Mouse (Mus musculus) embryonic stem cell, embryonic (primary cell): Measurements from ENCODE around the gene H2-DMb2.

ENCODE experiments used
- CTCF ChIA-PET, 4 experiments: fragments of 300-600 bp in 2 of 4; fragments of 350-600 bp in 2 of 4; sonication (Branson Sonifier 250); formaldehyde crosslinking; loops; one replicate each; lab custom pipeline; 2022; ENCODE audit warnings: inconsistent platforms in 2 of 4; lab: Charles Lee
- POLR2A ChIA-PET, 4 experiments: fragments of 300-600 bp in 2 of 4; fragments of 350-600 bp in 2 of 4; sonication (Branson Sonifier 250); formaldehyde crosslinking; loops; one replicate each; lab custom pipeline; 2022; ENCODE audit warnings: antibody characterized with exemption in 4 of 4, inconsistent platforms in 1 of 4; lab: Charles Lee

Gene H2-DMb2

GRCm38 (mm10) chr17:34143033-34143432 lies at the start of gene H2-DMb2:
Gene H2-DMb2, plus strand, starts transcription at chr17:34143307.
- ChIA-PET POLR2A (interaction anchor here (0.6 to 3.3 kb wide), 4 partner anchors 24 to 526 kb away, joined by 3 to 15 read pairs (median 4); partner anchors contain the start of gene H2-DMa (in 2 of the 4)), CTCF (interaction anchor here in 2 of 4 experiments (0.6 to 0.7 kb wide), 3 partner anchors 10 to 70 kb away, joined by 3 read pairs; no protein-coding TSS in a partner anchor)

GRCm38 (mm10) chr17:34094283-34095035 lies 48.6 kb upstream of the H2-DMb2 start:
- CTCF ChIA-PET: interaction anchor here (0.6 to 4.5 kb wide), 12 partner anchors 7 to 76 kb away, joined by 3 to 37 read pairs (median 4); no protein-coding TSS in a partner anchor
- POLR2A ChIA-PET: interaction anchor here (0.6 to 21.1 kb wide), 32 partner anchors 9 to 277 kb away, joined by 3 to 604 read pairs (median 4); partner anchors contain the start of genes H2-DMa (in 3 of the 4), Rps18 (in 2 of the 4), Vps52 (in 2 of the 4) and Daxx (in 1 of the 4)

DNA sequence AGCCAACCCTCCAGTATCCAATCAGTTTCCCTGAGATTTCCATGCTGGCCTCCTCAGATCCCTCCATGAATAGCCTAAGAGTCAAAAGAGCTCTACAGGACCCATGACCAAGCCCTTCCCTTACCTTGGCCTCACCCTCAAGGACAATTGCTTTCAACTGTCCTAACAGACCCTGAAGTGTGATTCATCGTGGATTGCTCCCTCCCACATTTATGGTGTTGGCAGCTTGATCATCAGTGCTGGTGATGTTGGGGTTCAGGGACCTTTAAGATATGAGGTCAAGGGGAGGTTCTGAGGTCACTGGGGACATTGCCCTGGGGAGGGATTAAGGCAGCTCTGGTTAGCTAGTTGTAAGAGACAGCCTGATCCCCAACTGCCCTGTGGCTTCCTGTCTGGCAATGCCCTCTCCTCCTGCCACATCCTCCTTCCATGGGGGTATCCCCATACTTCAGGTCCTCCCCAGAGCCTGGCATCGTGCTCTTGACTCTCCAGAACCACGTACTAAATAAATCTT lies 46.6 kb upstream of the H2-DMb2 start:
- POLR2A ChIA-PET: interaction anchor here (0.6 to 21.1 kb wide), 16 partner anchors 8 to 141 kb away, joined by 3 to 604 read pairs (median 4); partner anchors contain the start of genes H2-DMa (in 4 of the 4), Rps18 (in 1 of the 4) and Vps52 (in 1 of the 4)

DNA sequence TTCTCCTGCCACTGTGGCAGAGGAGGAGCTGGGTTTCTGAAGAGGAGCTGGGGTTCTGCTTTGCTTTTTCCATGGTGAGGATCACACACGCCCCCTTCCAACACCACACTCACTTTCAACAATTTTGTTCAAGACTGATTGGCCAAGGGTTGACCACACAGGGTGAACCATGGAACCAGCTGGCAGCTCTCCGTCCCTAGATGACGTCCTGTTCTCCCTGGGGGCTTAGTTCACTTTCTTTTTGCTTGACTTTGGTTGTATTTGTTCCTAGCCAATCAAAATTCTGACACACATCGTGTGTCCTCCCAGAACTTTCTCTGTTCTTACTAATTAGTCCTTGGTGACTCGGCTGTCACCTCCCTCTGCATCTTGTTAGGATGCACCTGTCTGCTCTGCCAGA lies 45.8 kb upstream of the H2-DMb2 start:
- ChIA-PET CTCF (interaction anchor here in 3 of 4 experiments (0.7 to 2.3 kb wide), 4 partner anchors 9 to 1594 kb away, joined by 3 to 10 read pairs (median 6); no protein-coding TSS in a partner anchor), POLR2A (interaction anchor here in 3 of 4 experiments (0.6 to 21.1 kb wide), 5 partner anchors 9 to 94 kb away, joined by 3 to 604 read pairs (median 26); partner anchors contain the start of gene H2-DMa (in 2 of the 3))

More for the DNA sequence above, 46.6 kb upstream of the H2-DMb2 start:
- CTCF ChIA-PET: interaction anchor here in 3 of 4 experiments (0.7 to 4.5 kb wide), 7 partner anchors 9 to 1594 kb away, joined by 3 to 37 read pairs (median 5); no protein-coding TSS in a partner anchor

DNA sequence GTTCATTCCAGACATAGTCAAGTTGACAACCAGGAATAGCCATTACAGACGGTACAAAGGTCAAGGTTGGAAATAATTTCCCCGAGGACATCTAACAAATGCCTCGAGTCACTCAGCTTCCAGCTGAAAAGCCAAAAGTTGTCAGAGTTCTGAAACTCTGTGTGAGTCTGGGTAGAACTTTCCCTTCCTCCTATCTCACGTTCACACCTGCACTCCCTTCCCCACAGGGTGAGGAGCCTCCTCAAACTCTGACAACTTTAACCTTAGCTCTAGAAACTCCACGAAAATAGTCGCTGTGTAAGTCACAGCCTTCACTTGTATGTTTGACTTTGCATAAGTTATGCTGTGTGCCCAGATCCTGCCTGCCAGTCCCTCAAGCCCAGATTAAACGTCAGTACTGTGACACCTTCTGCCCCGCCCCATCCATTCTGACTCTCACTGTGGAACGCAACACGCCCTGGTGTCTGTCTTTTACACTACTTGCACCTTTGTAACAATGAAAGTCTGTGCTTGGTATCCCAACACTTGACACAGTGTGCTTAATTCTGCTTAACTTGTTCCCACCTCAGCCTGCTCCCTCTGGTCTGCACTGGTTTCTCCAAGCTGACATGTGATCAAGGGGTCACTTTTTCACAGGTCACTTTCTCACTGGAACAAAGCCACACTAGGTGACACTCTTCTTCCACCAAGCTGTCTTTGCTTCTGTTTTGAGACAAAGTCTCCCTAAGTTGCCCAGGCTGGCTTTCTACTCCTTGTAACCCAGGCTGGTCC lies 44.2 kb upstream of the H2-DMb2 start:
- POLR2A ChIA-PET: interaction anchor here in 3 of 4 experiments (0.6 to 15.6 kb wide), 9 partner anchors 10 to 36 kb away, joined by 3 to 503 read pairs (median 5); partner anchors contain the start of gene H2-DMa (in 2 of the 3)
- CTCF ChIA-PET: interaction anchor here in 2 of 4 experiments (0.6 to 1.5 kb wide), 5 partner anchors 10 to 147 kb away, joined by 3 to 5 read pairs (median 3); no protein-coding TSS in a partner anchor

DNA sequence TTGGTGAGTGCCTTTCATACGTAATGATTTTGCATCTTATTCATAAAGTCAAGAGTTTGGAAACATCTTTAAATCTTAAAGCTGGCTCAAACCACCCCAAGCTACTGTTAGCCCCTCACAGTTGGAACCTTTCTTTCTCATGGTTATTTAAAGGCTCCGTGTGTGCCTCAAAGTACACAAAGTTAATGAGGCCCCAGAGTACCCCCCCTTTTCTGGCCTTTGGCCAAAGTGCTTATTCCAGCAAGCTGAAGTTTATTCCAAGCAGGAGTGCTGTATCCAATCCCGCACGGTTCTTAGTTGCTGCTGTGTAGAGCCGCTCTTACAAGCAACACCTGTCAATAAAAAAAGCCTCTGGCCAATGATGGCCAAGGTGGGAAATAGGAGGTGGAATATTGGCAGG lies 43.6 kb upstream of the H2-DMb2 start:
- CTCF ChIA-PET: interaction anchor here in 2 of 4 experiments (0.6 to 1.5 kb wide), 3 partner anchors 9 to 36 kb away, joined by 3 to 5 read pairs (median 4); no protein-coding TSS in a partner anchor
- POLR2A ChIA-PET: interaction anchor here in 3 of 4 experiments (0.6 to 15.6 kb wide), 9 partner anchors 9 to 36 kb away, joined by 3 to 503 read pairs (median 5); partner anchors contain the start of gene H2-DMa (in 2 of the 3)

- ChIA-PET POLR2A (interaction anchor here (0.6 to 21.3 kb wide), 29 partner anchors 8 to 1169 kb away, joined by 3 to 604 read pairs (median 5); partner anchors contain the start of genes H2-DMa (in 4 of the 4), Rxrb (in 2 of the 4), Slc39a7 (in 2 of the 4) and H2-Oa (in 1 of the 4)), CTCF (interaction anchor here (0.6 to 1.7 kb wide), 75 partner anchors 8 to 1194 kb away, joined by 3 to 24 read pairs (median 4); partner anchors contain the start of genes H2-DMa (in 2 of the 4), H2-Oa (in 2 of the 4), Psmb9 (in 1 of the 4) and Rps18 (in 1 of the 4))
These were observed 41.9 kb upstream of the H2-DMb2 start for GRCm38 (mm10) chr17:34101185-34101584.

DNA sequence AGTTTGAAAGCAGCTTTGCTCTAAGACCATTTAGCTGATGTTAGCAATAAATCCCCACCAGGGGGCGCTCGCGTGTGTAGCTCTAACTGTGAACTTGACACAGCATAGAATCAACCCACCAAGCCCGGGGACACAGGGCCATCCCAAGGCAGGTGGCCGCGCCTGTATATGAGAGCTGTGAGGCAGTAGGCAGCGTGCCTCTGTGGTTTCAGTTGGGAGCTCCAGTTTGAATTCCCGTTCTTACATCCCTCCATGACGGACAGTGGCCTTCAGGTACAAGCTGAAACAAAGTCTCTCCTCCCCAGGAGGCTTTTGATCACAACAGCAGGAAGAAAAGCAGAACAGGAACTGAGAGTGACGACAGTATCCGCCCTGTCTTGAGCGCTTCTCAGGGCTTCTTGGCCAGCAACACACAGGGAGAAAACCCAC lies 41.5 kb upstream of the H2-DMb2 start:
- CTCF ChIA-PET: interaction anchor here (0.5 to 1.7 kb wide), 76 partner anchors 8 to 1194 kb away, joined by 3 to 24 read pairs (median 4); partner anchors contain the start of genes H2-DMa (in 2 of the 4), H2-Oa (in 2 of the 4), Psmb9 (in 1 of the 4) and Rps18 (in 1 of the 4)
- POLR2A ChIA-PET: interaction anchor here (0.6 to 21.3 kb wide), 29 partner anchors 8 to 1168 kb away, joined by 3 to 604 read pairs (median 5); partner anchors contain the start of genes H2-DMa (in 4 of the 4), Rxrb (in 2 of the 4), Slc39a7 (in 2 of the 4) and H2-Oa (in 1 of the 4)

GRCm38 (mm10) chr17:34102831-34103230 lies 40.3 kb upstream of the H2-DMb2 start:
- ChIA-PET POLR2A (interaction anchor here in 3 of 4 experiments (0.7 to 21.3 kb wide), 8 partner anchors 10 to 71 kb away, joined by 3 to 604 read pairs (median 14); partner anchors contain the start of genes H2-DMa (in 3 of the 3), H2-Oa (in 1 of the 3), Rxrb (in 1 of the 3) and Slc39a7 (in 1 of the 3)), CTCF (interaction anchor here in 1 of 4 experiments (1.0 to 1.1 kb wide), 2 partner anchors 28 to 33 kb away, joined by 3 read pairs; no protein-coding TSS in a partner anchor)

DNA sequence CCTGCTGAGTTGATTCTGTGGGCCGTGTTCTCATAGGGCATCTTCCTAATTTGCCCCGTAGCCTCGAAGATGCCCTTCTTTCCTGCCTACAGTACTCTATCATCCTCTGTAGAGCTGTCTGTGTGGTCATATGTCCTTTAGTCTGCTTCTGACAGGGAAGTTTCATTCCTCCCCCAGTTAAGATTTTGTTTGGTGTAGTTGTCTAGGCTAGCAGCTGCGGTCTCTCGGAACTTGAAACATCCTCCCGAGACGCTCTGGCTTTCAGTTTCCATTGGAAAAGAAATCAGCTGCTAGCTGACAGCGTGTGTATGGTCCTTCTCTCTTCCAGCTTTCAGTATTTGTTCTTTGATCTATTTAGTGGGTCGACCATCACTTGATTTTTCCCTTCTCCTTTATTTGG lies 38.3 kb upstream of the H2-DMb2 start:
- CTCF ChIA-PET: interaction anchor here in 2 of 4 experiments (0.7 to 2.1 kb wide), 3 partner anchors 8 to 66 kb away, joined by 3 to 10 read pairs (median 4); no protein-coding TSS in a partner anchor
- POLR2A ChIA-PET: interaction anchor here in 3 of 4 experiments (1.0 to 21.3 kb wide), 7 partner anchors 10 to 153 kb away, joined by 3 to 604 read pairs (median 103); partner anchors contain the start of genes H2-DMa (in 3 of the 3), B3galt4 (in 1 of the 3) and H2-Oa (in 1 of the 3)

DNA sequence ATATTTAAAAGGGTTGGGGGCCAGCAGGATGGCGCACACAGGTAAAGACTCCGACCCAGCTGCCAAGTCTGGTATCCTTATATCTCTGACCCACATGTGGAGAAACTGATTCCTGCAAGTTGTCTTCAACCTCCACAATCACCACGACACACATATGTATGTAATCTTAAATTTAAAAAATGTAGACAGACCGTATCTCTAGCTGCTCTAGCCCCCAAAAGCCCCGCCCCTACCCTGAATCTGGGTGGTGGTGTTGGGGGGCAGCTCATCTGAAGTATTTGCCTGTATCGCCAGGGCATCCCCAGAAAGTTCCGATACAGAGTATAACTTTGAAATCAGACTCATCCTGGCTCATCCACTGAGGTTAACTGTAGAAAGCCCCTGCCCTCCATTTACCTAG lies 36.6 kb upstream of the H2-DMb2 start:
- POLR2A ChIA-PET: interaction anchor here (0.6 to 21.3 kb wide), 15 partner anchors 9 to 853 kb away, joined by 3 to 604 read pairs (median 5); partner anchors contain the start of genes H2-DMa (in 4 of the 4), H2-Oa (in 2 of the 4), Brd2 (in 1 of the 4) and Col11a2 (in 1 of the 4)
- CTCF ChIA-PET: interaction anchor here (0.7 to 2.1 kb wide), 13 partner anchors 10 to 129 kb away, joined by 3 to 10 read pairs (median 4); no protein-coding TSS in a partner anchor

- POLR2A ChIA-PET: interaction anchor here (0.6 to 21.3 kb wide), 20 partner anchors 8 to 852 kb away, joined by 3 to 604 read pairs (median 4); partner anchors contain the start of genes H2-DMa (in 4 of the 4), Brd2 (in 2 of the 4), H2-Oa (in 2 of the 4) and B3galt4 (in 1 of the 4)
These were observed 35.8 kb upstream of the H2-DMb2 start for GRCm38 (mm10) chr17:34107109-34107867.

DNA sequence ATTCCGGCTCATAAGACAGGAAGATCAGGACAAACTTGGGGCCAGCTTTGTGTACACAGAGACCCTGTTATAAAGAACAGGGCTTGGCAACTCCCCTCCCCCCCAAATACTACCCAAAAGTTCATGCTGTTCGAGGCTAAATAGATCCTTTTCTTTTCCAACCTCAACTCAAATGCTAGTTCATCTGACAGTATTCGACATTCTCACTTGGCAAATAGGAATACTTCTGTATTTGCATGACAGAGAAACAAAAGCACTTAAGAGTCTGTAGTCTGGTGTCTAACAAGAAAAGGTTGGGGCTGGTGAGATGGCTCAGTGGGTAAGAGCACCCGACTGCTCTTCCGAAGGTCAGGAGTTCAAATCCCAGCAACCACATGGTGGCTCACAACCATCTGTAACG lies 34.6 kb upstream of the H2-DMb2 start:
- ChIA-PET CTCF (interaction anchor here (0.5 to 2.1 kb wide), 8 partner anchors 9 to 193 kb away, joined by 3 to 15 read pairs (median 4); partner anchors contain the start of genes Tapbp (in 1 of the 4) and Zbtb22 (in 1 of the 4)), POLR2A (interaction anchor here (0.6 to 21.3 kb wide), 16 partner anchors 7 to 351 kb away, joined by 3 to 604 read pairs (median 7); partner anchors contain the start of genes H2-DMa (in 4 of the 4), Brd2 (in 2 of the 4) and H2-Oa (in 1 of the 4))

More at GRCm38 (mm10) chr17:34107109-34107867, 35.8 kb upstream of the H2-DMb2 start:
- CTCF ChIA-PET: interaction anchor here (0.6 to 2.1 kb wide), 11 partner anchors 11 to 128 kb away, joined by 3 to 10 read pairs (median 4); no protein-coding TSS in a partner anchor

GRCm38 (mm10) chr17:34109038-34109805 lies 33.9 kb upstream of the H2-DMb2 start:
- CTCF ChIA-PET: interaction anchor here in 3 of 4 experiments (0.5 to 3.6 kb wide), 13 partner anchors 8 to 61 kb away, joined by 3 to 18 read pairs (median 4); no protein-coding TSS in a partner anchor
- POLR2A ChIA-PET: interaction anchor here (0.6 to 21.3 kb wide), 29 partner anchors 3 to 520 kb away, joined by 3 to 604 read pairs (median 6); partner anchors contain the start of genes H2-DMa (in 4 of the 4), Rxrb (in 3 of the 4), Slc39a7 (in 3 of the 4) and Brd2 (in 2 of the 4)
